Mouse (Mus musculus): Measurements from ENCODE around the gene Art1. TPM values are rescaled to one million over a fixed set of nuclear protein-coding genes. Genes with fewer than 3 reads are reported as not detected.

Art1 gene
- total RNA-seq, 2 experiments from 2014 or later: not detected

DNA sequence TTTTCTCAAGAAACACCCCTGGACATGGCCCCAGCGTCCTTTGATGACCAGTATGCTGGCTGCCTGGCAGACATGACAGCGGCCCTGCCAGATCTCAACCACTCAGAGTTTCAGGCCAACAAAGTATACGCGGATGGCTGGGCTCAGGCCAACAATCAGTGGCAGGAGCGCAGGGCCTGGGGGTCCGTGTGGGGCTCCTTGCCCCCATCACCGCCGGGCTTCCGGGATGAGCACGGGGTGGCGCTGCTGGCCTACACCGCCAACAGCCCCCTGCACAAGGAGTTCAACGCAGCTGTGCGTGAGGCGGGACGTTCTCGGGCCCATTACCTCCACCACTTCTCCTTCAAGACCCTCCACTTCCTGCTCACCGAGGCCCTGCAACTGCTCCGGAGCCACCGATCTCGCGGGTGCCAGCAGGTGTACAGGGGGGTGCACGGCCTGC is 5.2 kb downstream of the Art1 start:
- DNase-seq: peak; percentile 50

DNA sequence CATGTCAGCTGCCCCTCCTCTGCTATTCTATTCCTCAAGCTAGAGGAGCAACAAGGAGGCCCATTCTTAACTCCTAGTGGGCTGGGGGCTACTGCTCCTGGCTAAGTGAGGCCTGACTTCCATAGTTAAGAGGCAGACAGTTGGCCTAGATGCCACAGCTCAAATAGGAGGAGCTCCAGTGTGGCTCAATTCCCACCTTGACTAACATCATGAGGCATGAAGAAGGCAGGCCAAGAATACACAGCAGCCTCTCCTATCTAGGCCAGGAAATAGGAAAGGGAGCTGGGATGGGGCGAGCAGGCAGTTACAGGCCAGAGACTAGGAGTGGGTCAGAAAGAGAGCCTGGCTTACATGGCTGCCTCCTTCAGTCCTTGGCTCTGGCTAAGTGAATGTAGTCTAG is 6.7 kb downstream of the Art1 start:
- intact Hi-C loops (cut with DNase I): no loop called here
- DNase-seq: no peak

More for the DNA sequence above, 5.2 kb downstream of the Art1 start:
- intact Hi-C loops (cut with DNase I): no loop called here

DNA sequence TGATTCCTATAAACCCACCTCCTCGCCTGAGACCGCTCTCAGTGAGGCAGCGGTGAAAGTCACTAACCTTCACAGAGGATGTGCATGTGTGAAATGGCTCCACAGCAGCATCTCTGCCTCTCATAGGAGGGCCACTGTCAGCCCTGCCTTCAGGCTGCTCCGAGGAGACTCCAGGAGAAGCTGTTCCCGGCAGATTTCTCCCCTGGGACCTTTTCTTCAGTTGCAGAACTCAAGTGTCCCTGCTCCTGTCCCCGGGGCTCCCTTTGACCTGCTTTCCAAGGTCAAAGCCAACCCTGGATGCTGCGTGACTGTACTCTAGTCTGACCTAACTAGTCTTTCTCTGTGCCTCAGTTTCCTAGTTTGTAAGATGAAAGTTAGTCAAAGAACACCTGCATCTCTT is 7.6 kb downstream of the Art1 start, which contains the start of gene Art5:
Gene Art5 (minus strand): TSS at position 319 of the 400 bp plus-strand sequence.
- no peak for DNase-seq
- intact Hi-C loops (cut with DNase I): no loop called here

DNA sequence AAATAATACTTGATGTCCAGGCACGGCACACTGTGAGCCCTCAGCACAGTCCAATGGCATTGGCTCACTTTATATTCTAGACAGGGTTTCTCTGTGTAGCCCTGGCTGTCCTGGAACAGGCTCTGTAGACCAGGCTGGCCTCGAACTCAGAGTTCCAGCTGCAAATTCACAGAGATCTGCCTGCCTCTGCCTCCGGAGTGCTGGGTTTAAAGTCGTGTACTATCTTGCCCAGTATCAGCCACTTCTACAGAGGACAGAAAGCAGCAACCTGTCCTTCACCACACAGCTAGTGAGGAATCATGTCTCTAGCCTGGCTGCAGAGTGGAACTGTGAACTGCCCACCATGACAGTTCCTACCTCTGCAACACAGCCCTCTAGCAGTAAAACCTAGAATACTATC is 8.2 kb downstream of the Art1 start:
- intact Hi-C loops (cut with DNase I): no loop called here
- DNase-seq: no peak

- DNase-seq: no peak
- intact Hi-C loops (cut with DNase I): no loop called here
Observed at GRCm38 (mm10) chr7:102113151-102113729, 11.7 kb downstream of the Art1 start.

- no peak for DNase-seq
- intact Hi-C loops (cut with DNase I): no loop called here
Observed at GRCm38 (mm10) chr7:102116579-102117331, 15.2 kb downstream of the Art1 start, which contains the start of gene Chrna10. Gene Chrna10, minus strand, starts transcription at chr7:102116828.

DNA sequence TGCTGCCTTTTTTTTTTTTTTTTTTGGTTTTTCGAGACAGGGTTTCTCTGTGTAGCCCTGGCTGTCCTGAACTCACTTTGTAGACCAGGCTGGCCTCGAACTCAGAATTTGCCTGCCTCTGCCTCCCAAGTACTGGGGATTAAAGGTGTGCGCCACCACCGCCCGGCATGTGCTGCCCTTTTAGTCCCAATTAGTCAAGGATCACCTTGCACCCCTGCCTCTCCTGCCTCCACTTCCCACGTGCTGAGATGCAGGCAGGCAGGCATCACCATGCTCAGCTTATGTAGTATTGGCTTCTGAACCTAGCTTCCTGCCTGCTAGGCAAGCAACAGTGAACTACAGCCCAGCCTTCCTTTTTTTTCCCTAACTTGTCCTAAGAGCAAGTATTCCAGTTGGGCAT is 15.8 kb downstream of the Art1 start:
- DNase-seq: no peak
- intact Hi-C loops (cut with DNase I): no loop called here

GRCm38 (mm10) chr7:102120326-102120725 is 18.8 kb downstream of the Art1 start:
- DNase-seq: no peak
- intact Hi-C loops (cut with DNase I): loop anchor here (10.0 kb wide), 1 partner anchor 54 kb away; no protein-coding TSS in a partner anchor

- intact Hi-C loops (cut with DNase I): no loop called here
- no peak for DNase-seq
Observed at GRCm38 (mm10) chr7:102132395-102132794, 30.9 kb downstream of the Art1 start.

DNA sequence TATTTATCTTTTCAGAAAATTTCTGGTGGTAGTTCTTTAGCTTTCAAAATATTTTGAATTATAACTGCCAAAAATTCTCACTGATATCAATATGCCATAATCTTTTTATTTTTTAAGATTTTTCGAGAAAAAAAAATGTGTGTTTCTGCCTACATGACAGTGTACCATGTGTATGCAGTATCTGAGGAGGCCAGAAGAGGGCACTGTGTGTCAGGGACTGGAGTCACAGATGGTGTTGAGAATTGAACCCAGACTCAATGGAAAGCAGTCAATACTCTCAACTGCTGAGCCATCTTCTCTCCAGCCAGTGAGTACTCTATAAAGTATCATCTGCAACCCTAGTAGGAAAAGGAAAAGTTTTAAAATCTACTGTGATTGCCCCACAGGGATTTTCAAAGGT is 35.9 kb downstream of the Art1 start:
- intact Hi-C loops (cut with DNase I): no loop called here
- peak; percentile 37 for DNase-seq

GRCm38 (mm10) chr7:102137898-102138297 is 36.4 kb downstream of the Art1 start:
- intact Hi-C loops (cut with DNase I): loop anchor here (2.0 kb wide), 1 partner anchor 55 kb away; no protein-coding TSS in a partner anchor

DNA sequence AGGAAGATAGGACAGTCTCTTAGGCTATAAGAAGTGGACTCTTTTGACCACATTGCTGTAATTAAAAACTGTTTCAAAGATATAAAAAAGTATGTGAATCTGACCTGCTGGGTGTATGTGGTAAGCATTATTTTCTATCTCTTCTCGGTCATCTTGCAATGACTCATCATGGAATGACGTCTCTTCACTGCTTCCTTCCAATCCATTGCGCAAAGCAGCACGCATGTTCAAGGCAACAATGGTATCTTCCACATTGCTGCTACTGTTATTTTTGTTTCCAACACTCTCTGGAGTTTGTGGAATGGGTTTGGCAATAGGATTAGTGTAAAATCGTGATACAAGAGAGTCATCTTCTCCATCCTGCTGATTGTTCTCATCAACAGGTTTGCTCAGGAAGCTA is 52.1 kb downstream of the Art1 start:
- intact Hi-C loops (cut with DNase I): no loop called here
- DNase-seq: no peak

More at GRCm38 (mm10) chr7:102137898-102138297, 36.4 kb downstream of the Art1 start:
- no peak for DNase-seq

Other genes with a start within 250 kb of the Art1 start
- under 1 TPM in 1 of 2 experiments, not detected in 1; 0.40 TPM for gene Folr2, start 244.5 kb upstream of the Art1 start, total RNA-seq (2021)
- gene Anapc15, start 238.0 kb upstream of the Art1 start, total RNA-seq (2021): 10 to 100 TPM; 37.0 to 40.0 TPM
- gene Folr1, start 231.0 kb upstream of the Art1 start, total RNA-seq (2021): 1 to 10 TPM in 1 of 2 experiments, under 1 TPM in 1; 0.40 to 1.4 TPM
- gene Lamtor1, start 195.8 kb upstream of the Art1 start, total RNA-seq (2021): 10 to 100 TPM; 86.2 to 91.6 TPM
- gene Tomt, start 195.4 kb upstream of the Art1 start, total RNA-seq (2021): not detected
- 1 to 10 TPM; 2.8 to 2.9 TPM for gene Lrrc51, start 167.8 kb upstream of the Art1 start, total RNA-seq (2021)
- 10 to 100 TPM; 83.3 to 89.6 TPM for gene Numa1, start 167.6 kb upstream of the Art1 start, total RNA-seq (2021)
- gene Il18bp, start 83.1 kb upstream of the Art1 start, total RNA-seq (2021): 10 to 100 TPM; 14.0 to 18.9 TPM
- gene Rnf121, start 36.3 kb upstream of the Art1 start, total RNA-seq (2021): 10 to 100 TPM; 47.0 to 51.9 TPM
- 10 to 100 TPM; 28.7 to 30.8 TPM for gene Xndc1, start 36.2 kb upstream of the Art1 start, total RNA-seq (2021)
- gene Xntrpc, start 36.0 kb upstream of the Art1 start, total RNA-seq (2021): 1 to 10 TPM; 1.7 to 2.2 TPM
- gene Trpc2, start 18.6 kb upstream of the Art1 start, total RNA-seq (2021): under 1 TPM in 1 of 2 experiments, not detected in 1; 0.60 TPM
- not detected for gene Art5, start 7.7 kb downstream of the Art1 start, total RNA-seq (2021)
- gene Chrna10, start 15.1 kb downstream of the Art1 start, total RNA-seq (2021): not detected
- 10 to 100 TPM; 39.4 to 41.2 TPM for gene Nup98, start 108.4 kb downstream of the Art1 start, total RNA-seq (2021)
- 10 to 100 TPM; 36.7 to 39.0 TPM for gene Pgap2, start 108.5 kb downstream of the Art1 start, total RNA-seq (2021)
- gene Rhog, start 154.3 kb downstream of the Art1 start, total RNA-seq (2021): 10 to 100 TPM; 11.3 to 12.3 TPM
- 10 to 100 TPM; 43.5 to 45.7 TPM for gene Stim1, start 166.1 kb downstream of the Art1 start, total RNA-seq (2021)